Mouse (Mus musculus) cerebellum, adult 9-10 months (tissue): ENCODE results near the gene Nmt1.

ENCODE experiments used
- DNase-seq: peaks from one replicate; pipeline ENCODE4 v3.0.0; 2022

Gene Nmt1

DNA sequence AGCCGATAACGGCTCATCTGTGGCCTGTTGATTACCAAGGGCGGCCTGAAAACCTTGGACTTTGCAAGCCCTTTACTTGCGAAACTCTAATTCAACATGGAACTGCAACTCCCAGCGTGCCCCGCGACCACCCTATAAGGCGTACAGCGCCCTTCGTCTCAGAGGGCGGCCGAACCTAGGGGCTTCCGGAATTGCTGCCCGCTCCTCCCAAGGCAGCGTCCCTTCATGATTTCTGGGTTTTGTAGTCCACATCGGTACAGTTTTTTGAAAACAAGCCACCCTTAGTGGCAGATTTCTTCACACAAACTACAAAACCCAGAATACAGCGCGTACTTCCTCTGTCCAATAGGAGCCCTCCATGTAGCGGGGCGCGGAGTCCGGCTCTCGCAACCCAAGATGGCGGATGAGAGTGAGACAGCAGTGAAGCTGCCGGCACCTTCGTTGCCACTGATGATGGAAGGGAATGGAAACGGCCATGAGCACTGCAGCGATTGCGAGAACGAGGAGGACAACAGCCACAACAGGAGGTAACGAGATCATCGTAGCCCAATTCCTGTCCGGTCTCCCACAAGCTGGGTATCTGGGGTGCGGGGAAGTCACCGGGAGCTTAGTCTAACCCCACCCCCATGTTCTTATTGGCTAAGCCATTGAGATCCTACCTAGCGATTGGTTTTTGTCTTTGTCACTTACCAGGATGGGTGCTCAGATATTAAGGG lies at the start of gene Nmt1, which contains the start of gene Dcakd:
TSS of gene Nmt1 (plus strand) at position 15 of the 716 bp plus-strand sequence.
TSS of gene Dcakd (minus strand) at position 158 of the 716 bp plus-strand sequence.
- DNase-seq, result peak; percentile 98

DNA sequence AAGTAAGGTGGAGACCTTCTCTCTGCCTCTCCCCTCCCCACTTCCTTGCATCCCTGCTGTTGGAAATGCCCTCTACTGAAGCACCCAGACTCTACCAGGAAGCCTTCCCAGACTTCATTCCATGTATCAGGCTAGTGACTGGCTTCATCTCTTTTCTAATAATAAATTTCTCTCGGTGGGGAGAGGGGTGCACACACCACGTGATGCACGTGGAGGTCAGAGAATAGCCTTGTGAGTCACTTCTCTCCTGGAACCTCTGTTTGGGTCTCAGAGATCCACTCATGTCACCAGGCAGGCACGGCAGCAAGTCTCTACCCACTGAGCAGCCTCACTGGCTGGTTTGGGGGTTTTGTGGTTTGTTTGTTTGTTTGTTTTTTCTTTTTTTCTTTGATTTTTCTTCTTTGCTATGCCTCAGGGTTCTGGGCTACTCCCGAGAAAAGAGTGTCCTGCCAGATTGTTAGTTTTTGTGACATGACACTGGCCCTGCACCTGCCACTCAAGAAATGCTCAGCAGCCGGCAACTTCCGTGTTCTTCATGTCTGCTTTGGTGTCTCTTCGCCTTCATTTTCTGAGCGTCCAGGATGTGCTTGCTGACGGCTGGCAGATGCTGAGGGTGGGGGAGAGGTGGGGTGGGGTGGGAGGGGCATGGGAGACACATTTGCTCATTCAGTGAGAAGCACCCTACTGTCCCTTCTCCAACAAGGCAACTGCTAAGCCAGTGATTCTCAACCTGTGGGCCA lies 46.7 kb upstream of the Nmt1 start:
- no peak for DNase-seq

DNA sequence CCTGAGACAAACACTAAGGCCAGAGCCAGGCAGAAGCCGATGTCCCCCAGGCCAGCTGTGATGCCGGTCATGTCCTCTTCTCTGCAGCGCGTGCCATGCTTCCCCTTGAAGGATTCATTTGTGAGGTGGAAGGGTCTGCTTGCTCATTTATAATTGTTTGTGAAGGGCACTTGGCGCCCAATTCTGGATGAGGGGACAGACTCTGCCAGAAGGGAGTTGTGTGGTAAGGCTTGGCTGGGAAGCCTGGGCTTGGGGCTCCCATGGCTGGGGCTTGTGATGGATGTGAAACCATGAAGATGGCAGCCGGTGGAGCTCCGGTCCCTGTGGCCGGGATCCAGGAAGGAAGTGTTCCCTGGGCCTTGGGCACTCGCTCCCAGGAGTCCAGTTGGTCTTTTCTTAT lies 43.9 kb upstream of the Nmt1 start:
- DNase-seq, result no peak

DNA sequence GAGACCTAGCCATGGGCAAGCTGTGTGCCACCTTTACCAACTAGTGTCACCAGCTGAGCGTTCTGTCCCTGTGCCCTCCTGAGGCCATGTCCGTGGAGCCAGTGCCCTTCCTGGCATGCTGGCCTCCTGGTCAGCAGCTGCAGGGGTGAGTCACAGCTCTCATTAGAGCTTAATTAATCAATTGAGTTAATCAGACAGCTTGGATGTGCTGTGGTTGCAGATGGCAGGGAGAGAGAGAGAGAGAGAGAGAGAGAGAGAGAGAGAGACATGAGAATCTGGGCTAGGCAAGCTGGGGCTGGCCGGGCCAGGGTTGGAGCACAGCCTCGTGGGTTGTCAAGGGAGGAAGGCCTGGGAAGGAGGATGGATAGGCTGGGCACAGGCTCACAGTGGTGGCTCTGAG lies 43.4 kb upstream of the Nmt1 start:
- no peak for DNase-seq

DNA sequence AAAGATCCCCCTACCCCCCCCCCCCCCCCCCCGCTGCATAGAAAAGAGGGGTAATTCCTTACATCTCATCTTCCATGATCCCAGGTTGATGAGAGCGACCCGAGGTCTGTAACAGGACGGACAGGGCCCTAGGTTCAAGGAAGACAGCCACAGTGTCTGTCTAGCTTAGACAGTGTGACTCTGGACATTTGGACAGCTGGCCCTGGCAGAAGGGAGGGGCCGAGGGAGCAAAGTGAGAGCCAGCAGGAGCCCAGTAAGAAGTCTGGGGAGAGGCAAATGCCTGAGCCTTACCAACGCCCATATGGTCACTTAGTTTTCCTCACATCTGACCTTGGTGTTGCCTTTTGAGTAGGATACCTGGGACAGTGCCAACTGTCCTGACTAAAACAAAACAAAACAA lies 42.8 kb upstream of the Nmt1 start:
- no peak for DNase-seq

DNA sequence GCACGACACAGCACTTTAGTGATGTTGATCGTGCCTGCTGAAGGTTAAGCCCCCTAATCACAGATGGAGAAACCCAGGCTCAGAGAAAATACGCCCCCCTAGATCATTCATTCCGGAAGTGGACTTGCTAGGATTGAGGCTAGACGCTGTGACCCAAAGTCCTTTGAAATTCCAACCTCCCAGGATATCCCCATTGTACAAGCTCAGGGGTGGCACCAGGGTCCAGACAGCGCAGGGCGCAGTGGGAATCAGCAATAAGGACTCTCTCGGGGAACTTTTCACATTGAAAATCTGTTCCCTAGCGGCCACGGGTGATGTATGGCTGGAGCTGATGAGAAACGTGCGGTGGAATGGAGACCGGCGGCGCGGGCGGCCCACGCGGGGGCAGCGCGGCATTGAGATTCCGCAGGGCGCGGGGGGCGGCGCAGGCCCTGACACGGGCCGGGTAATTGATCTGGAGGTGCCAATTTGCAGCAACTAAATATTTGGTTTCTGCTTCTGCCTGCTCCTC lies 38.3 kb upstream of the Nmt1 start:
- DNase-seq, result no peak

DNA sequence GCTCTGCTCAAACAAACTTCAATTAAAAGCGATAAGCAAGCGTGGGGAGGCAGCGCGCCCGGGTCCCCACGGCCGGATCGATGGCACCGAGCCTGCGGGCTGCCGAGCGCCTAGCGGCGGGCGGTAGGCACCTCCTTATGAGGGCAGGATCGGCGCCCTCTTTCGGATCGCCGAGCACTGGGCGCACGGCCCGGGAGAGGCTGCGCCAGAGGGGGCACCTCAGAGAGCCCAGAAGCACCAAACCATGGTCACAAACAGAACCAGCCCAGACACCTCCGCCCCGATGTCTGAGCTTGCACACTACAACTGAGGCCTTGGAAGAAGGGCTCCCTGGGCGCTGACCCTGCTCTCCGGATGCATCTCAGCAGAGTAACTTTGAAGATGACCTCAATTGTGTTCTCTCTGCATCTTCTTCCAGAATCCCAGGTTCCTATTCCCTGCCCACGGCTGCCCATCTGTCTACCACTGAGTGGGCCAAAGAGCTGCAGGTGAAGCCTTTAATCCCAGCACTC lies 37.8 kb upstream of the Nmt1 start:
- DNase-seq, result peak; percentile 82

DNA sequence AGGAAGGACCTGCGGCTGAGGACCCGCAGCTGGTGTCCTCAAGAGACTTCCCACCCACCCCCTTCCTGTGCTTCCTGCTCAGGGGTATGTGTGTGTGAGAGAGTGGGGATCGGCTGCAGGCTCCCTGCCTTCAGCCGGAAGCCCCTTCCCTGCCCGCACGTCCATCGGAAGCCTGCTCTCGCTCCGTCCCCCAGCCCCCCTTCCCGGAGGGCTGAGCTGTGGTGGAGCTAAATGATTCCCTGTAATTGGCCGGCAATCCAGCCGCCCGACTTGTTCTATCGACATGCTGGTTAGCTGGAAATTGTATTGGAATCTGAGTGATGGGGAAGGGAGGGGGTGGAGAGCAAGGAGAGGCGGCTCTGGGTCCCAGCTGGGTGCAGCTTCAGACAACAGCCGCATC lies 36.3 kb upstream of the Nmt1 start:
- DNase-seq, result no peak

DNA sequence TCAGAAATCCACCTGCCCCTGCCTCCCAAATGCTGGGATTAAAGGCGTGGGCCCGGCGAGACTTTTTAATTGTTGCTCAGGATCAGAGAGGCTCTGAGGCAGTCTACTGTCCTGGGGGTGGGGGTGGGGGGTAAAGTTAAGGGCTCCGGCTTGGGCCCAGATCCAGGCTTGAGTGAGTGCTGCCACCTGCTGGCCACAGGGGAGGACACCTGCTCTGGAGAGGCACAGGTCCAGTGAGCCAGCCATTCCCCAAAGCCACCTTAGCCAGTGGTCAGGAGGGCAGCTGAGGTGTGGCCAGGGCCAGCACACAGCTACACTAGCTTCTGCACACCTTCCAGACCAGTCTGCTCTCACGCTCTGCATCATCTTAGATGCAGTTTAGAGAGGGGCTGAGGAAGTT lies 35.0 kb upstream of the Nmt1 start:
- peak; percentile 72 for DNase-seq

DNA sequence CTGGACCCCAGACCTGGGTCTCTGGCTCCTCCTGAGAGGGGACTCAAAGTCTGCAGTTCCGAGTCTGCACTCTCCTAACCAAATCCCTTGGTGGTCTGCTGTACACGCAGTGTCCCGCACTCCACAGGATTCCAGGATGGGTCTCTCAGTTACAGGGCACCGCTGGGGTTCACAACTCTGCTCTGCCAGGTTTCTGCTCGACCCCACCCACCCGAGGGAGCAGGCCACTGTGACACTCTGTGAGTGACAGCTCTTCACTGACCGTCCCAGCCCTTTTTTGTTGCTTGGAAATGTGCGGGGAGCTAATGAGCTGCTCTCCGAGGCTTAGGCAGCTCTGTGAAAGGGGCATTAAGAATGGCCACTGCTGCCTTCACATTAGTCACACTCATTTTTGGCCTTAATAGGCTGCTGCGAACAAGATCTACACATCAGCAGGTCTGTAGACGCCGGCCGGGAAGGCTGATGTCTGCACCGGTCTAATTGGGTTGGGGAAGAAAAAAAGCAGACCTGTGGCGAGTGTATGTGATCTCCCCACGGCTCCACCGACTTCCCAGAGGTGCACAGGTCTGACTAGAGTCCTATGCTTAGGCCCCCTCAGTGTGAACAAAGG lies 34.5 kb upstream of the Nmt1 start:
- DNase-seq, result no peak

DNA sequence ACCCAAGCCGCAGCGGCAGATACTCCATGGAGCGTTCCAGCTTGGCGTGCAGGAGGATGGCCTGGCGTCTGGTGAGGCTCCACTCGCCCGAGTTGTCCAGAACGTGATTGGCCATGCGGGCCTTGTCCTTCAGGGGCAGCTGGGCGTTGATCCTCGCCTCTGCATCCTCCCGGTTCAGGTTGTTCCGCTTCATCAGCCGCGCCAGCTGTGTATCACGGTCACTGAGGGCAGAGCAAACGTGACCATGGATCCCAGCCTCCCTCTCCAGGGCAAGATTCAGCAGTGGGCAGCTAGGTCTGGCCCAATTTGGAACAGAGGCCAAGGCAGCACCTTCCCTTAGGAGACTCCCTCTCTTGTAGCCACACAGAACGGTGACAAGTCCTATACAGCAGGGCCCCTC lies 33.0 kb upstream of the Nmt1 start:
- no peak for DNase-seq

DNA sequence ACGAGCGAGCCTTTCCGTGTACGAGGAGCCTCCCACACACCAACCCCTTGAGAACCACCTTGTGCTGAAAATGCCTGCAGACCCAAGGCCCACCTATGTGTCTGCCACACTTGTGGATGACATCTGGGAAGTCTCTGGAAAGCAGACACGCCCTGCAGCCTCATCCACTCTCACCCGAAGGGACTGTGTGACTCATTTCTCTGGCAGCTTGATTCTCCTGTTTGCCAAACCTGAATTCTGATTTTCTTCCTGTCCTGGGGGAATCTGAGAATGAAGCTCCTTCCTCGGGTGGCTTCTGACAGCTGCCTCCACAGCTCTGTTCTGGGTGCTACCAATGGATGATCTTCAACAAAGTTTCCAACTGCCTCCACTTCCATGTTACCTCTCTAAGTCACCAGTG lies 31.6 kb upstream of the Nmt1 start:
- no peak for DNase-seq

DNA sequence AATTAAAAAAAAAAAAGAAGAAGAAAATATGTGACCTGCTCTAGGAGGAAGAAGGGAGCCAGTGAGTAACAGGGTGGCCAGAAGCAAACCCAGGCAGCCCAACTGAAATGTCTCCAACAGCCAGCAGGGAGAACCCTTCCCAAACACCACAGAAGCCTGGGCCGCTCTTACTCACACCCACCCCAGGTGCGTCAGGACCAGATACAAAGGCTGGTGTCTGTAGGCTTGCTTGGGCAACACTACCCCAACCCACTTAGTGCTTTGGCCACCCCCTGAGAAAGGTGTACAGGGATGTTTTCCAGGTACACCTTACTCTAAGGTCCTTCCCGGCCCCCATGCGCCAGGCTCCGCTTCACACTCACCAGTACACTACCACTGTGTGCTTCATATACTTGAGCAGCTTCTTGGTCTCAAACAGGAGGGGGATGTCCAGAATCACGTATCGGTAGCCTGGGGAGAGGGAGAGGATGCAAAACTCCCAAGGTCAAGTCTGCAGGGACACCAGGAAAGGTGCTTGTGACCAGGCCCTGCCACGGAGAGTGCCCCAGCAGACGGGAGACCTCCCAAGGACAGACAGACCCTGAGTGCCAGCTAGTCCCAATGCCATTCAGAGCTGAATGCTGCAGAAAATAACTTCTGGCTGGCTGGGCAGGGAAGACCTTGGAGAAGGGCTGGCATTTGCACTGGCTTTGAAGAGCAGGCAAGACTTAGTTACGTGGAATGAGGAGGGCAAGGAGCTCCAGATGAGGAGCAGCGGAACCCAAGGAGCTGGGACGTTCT lies 30.8 kb upstream of the Nmt1 start:
- no peak for DNase-seq

DNA sequence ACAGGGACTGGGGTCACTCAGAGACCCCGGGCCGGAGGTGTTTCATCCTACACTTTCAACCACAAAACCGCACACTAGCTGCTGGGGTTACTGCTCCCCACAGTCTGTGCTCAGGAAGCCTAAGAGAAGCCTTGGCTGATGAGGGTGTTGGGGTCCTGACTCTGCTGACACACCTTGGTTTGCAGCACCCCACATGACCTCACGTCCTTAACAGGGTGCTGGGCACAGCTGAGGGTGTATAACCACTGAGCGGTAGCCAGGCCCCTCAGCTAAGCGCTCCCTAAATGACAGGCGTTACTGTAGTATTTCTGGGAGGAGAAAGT lies 29.8 kb upstream of the Nmt1 start:
- no peak for DNase-seq

DNA sequence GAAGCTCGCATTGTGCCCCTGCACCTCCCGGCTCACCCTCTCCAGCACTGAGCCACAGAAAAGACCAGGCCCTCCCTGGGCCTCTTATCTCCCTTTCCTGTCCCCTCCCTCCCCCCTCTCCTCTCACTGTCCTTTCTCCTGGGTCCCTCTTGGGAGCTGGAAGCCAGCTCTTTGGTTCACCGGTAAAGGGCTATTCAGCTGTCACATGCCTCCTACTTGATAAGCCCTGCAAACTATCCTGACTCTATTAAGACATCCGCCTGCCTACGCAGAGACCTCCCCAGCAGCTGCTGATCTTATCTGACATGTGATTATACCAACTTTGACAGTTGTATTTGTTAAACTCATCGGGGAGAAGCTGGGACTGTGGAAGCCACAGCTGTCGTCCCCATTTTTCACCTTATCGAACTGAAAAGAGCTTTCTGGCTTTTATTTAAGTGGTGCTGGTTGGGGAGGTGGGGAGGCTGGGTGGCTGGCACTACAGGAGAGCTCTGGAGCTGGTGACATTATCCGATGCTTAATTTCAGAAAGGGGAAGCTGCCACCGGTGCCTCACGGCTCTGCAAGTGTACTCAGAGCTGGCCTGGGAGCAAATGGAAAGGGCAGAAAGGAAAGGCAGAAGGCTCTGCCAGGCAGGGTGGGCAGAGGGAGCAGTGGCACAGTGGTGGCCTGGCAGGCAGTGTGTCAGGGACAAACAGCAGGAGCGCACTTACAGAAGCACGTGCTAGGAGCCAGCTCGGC lies 29.2 kb upstream of the Nmt1 start:
- no peak for DNase-seq

DNA sequence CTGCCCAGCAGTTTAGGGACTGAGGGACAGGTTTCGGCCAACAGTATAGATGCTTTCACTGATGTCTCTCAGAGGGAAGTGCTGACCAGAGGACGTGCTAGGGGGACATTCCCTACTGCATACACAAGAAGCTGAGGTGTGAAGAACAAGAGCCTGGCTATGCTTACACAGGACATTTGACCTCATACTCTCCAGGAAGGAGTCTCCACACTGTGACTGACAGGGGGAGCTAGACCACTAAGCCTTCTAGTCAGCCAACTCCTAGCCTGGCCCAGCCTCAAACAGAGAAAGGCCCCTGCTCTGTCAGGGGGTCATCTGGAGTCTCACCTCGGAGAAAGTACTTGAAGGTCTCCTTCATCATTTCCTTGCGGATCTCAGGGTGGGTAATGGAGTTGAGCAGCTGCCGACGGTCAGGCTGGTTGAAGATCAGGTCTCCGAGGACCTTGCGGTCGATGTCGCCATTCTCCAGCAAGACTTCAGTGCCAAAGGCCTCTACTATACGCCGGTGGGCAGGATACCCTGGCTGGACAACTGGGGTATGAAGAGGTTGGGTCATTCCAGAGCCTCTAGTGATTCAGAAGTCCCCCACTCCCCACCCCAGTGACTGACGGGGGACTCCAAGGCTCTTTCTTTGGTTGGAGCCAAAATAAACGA lies 28.5 kb upstream of the Nmt1 start:
- no peak for DNase-seq

DNA sequence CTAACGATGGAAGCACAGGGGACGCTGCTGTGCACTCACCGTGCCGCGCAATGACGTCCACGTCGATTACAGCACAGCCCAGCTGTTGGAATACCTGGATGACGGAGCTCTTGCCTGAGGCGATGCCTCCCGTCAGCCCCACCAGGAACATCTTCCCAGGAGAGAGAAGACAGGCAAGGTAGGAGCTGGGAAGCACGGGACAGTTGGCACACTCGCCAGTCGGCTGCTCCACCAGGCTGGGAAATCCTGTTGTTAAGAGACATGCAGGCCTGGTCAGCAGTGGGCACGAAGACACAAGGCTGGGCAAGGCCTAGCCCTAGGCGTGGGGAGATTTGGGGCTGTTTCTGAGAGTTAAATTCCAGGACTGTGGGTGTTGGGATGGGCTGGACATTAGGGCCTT lies 27.9 kb upstream of the Nmt1 start:
- no peak for DNase-seq

DNA sequence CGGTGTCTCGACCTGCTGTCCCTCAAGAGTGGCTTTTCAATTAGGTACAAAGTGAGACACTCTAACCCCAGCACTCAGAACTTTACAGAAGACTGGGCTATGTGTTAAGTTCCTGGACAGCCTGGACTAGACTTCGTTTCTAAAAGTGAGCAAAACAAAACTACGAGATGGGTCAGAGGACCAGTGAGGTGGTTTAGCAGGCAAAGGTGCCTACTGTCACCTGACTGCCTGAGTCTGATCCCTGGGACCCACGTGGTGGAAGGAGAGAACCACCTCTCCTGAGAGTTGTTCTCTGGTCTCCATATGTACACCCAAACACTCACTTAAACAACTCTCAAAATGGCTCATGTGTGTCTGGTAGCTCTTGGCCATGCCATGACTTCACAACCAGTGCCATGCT lies 26.9 kb upstream of the Nmt1 start:
- no peak for DNase-seq

DNA sequence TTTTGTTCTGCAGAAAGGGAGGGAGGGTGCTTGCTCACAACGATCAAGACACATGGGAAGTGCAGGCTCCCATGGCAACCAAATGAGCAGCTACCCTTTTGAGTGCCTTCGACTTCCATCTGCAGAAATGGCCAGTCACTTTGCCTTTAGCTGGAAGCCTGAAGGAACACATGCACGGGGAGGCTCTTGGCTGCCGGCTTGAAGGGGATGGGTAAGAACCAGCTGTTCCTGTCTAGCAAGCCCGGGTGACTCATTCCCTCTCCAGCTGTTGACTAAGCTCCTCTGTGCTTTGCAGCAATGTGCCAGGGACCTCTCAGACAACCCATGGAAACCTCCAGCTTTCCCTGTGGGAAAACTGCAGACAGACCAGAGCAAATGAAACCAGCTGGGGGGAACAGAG lies 24.8 kb upstream of the Nmt1 start:
- DNase-seq, result no peak

DNA sequence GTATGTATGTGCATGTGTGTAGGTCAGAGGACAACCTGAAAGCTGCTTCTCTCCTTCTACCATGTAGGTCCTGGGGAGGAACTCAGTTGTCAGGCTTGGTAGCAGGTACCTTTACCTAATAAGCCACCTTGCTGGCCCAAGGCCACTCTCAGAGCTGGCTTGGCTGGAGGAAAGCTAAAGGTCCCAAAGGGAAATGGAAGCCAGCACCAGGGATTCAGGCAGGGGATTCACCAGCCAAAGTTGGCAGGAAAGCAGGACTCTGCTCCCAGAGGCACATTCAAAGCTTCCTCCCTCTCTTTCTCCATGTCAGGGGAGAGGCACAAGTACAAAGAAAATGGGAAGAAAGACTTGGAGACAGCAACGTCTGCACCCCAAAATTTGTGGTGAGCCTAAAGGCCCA lies 23.1 kb upstream of the Nmt1 start:
- DNase-seq, result no peak

DNA sequence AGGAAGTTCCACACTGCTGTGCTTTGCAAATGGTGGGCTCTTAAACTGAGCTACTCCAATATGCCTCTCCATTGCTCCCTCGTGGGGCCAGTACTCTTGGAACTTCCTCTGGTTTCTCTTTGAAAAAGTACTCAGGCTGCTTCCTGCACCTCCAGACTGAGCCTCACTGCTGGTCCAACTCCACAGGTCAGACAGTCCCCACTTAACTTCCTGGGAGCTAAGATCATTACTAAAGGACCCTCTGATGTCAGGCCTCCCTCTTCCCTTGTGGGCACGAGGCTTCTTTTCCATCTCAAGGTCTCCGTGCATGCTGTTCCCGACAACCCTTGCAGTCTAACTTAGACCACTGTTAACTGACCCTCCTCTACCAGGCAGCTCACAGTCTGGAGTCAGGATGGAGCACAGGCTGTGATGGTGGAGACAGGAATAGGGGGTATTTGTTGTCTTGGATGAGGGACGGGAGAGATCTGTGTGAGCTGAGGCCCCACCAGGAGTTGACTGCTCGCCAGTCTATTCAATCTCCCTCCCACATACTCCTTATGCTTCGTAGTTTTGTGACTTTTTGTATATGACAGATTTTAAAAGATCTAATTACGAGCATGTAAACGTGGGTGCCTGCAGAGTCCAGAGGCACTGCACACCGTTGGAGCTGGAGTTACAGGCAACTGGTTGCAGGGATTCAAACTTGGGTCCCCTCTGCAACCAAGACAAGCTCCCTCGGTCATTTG lies 22.6 kb upstream of the Nmt1 start:
- no peak for DNase-seq
